Mouse (Mus musculus) lung, embryonic 15.5 days (tissue): ENCODE measurements around the gene Shld2. TPM values are rescaled to one million over a fixed set of nuclear protein-coding genes. Genes with fewer than 3 reads are reported as not detected.

ENCODE experiments used
- ATAC-seq: fragments of 200-750 bp; cut with Nextera tagmentation; 2 replicates; pipeline ENCODE4 v1.8.0; 2017; ENCODE audit warnings: moderate number of reproducible peaks, borderline replicate concordance; ENCODE audit not compliant: low FRiP score, low TSS enrichment; ENCODE audit errors: extremely low read depth
- H3K27ac ChIP-seq: fragments of 300-500 bp; sonication (generic); 2 replicates; pipeline ENCODE4 v1.5.1; 2015; ENCODE audit warnings: moderate library complexity, mild to moderate bottlenecking, inconsistent platforms
- H3K27me3 ChIP-seq: fragments of 300-500 bp; sonication (generic); 2 replicates; pipeline ENCODE4 v1.6.1; 2015; ENCODE audit warnings: inconsistent platforms
- H3K36me3 ChIP-seq: fragments of 300-500 bp; sonication (generic); 2 replicates; pipeline ENCODE4 v1.6.1; 2015; ENCODE audit warnings: inconsistent platforms
- H3K4me1 ChIP-seq: fragments of 300-500 bp; sonication (generic); 2 replicates; pipeline ENCODE4 v1.6.1; 2015; ENCODE audit warnings: inconsistent platforms
- H3K4me2 ChIP-seq: fragments of 300-500 bp; sonication (generic); 2 replicates; pipeline ENCODE4 v1.6.1; 2015; ENCODE audit warnings: inconsistent platforms, mild to moderate bottlenecking, moderate library complexity
- H3K4me3 ChIP-seq: fragments of 300-500 bp; sonication (generic); 2 replicates; pipeline ENCODE4 v1.5.1; 2015; ENCODE audit warnings: mild to moderate bottlenecking, inconsistent platforms
- H3K9ac ChIP-seq: fragments of 300-500 bp; sonication (generic); 2 replicates; pipeline ENCODE4 v1.6.1; 2015; ENCODE audit warnings: inconsistent platforms
- H3K9me3 ChIP-seq: fragments of 300-500 bp; sonication (generic); 2 replicates; pipeline ENCODE4 v1.6.1; 2016; ENCODE audit warnings: inconsistent platforms
- WGBS: fragments of 180-500 bp; shearing (Covaris S2); methylation state at CpG from one replicate; pipeline ENCODE4 v1.1.7; 2015; 5-methylcytosine and 5-hydroxymethylcytosine counted together
- polyA plus RNA-seq: library from polyadenylated mRNA; unstranded; fragments of >200 nt; fragmentation: Nextera tagmentation; extraction: Ambion mirVana; gene quantifications from 2 replicates; pipeline ENCODE4 v1.2.1, GENCODE M21; 2015

Gene Shld2
- polyA plus RNA-seq: 10.1 and 12.6 TPM in 2 replicates

GRCm38 (mm10) chr14:34310234-34310965 lies at the start of gene Shld2, which contains the start of gene Glud1:
Gene Shld2, minus strand, starts transcription at chr14:34310493.
Gene Glud1, plus strand, starts transcription at chr14:34310727.
- WGBS: under 1% methylated on average over 84 of the region's 100 CpGs
- peak; percentile 98 for ATAC-seq
- H3K36me3 ChIP-seq: no peaks in the 10 kb centered on the region
- H3K4me3 ChIP-seq: peak within 1 kb of the TSS; percentile 87
- no peaks in the 10 kb centered on the region for H3K9me3 ChIP-seq
- H3K4me1 ChIP-seq: peaks cover 29% of the 10 kb centered on the region
- H3K9ac ChIP-seq: peak within 1 kb of the TSS; percentile 89
- peak within 1 kb of the TSS; percentile 70 for H3K4me2 ChIP-seq
- no peaks in the 10 kb centered on the region for H3K27me3 ChIP-seq
- peak within 1 kb of the TSS; percentile 95 for H3K27ac ChIP-seq

- no peak for ATAC-seq
- 30% methylated on average over 5 of the region's 5 CpGs for WGBS
- no peak overlapping the region for H3K27ac ChIP-seq
- no peaks in the 10 kb centered on the region for H3K36me3 ChIP-seq
- H3K27me3 ChIP-seq: peaks cover 3% of the 10 kb centered on the region; the same call in 1 of the 2 replicates
- H3K9me3 ChIP-seq: no peaks in the 10 kb centered on the region
- H3K4me3 ChIP-seq: no peak overlapping the region
- H3K4me1 ChIP-seq: peaks cover 27% of the 10 kb centered on the region
- no peak overlapping the region for H3K9ac ChIP-seq
- H3K4me2 ChIP-seq: no peak overlapping the region
Observed at GRCm38 (mm10) chr14:34359676-34360244, 49.5 kb upstream of the Shld2 start.

- Histone ChIP-seq H3K27ac (no peak overlapping the region), H3K4me1 (0 out of 2 replicates have a peak, but pooled peaks cover 14% of the 10 kb centered on the region), H3K9ac (no peak overlapping the region), H3K27me3 (no peaks in the 10 kb centered on the region), H3K9me3 (no peaks in the 10 kb centered on the region), H3K36me3 (no peaks in the 10 kb centered on the region), H3K4me2 (no peak overlapping the region), H3K4me3 (no peak overlapping the region)
- ATAC-seq: no peak
- WGBS: 54% methylated on average over 7 of the region's 7 CpGs
Observed at GRCm38 (mm10) chr14:34357671-34358455, 47.6 kb upstream of the Shld2 start.

GRCm38 (mm10) chr14:34355301-34355700 lies 45.0 kb upstream of the Shld2 start, which contains the start of gene Fam25c:
Gene Fam25c, minus strand, starts transcription at chr14:34355433.
- 0 out of 2 replicates have a peak, but pooled peaks cover 11% of the 10 kb centered on the region for H3K4me1 ChIP-seq
- H3K36me3 ChIP-seq: no peaks in the 10 kb centered on the region
- no peak for ATAC-seq
- 54% methylated on average over 6 of the region's 6 CpGs for WGBS
- H3K27me3 ChIP-seq: no peaks in the 10 kb centered on the region
- no peak within 1 kb of the TSS for H3K4me3 ChIP-seq
- no peaks in the 10 kb centered on the region for H3K9me3 ChIP-seq
- no peak within 1 kb of the TSS for H3K9ac ChIP-seq
- no peak within 1 kb of the TSS for H3K4me2 ChIP-seq
- no peak within 1 kb of the TSS for H3K27ac ChIP-seq

- Histone ChIP-seq H3K9ac (no peak overlapping the region), H3K4me2 (no peak overlapping the region), H3K27ac (no peak overlapping the region), H3K4me3 (no peak overlapping the region), H3K36me3 (no peaks in the 10 kb centered on the region), H3K4me1 (0 out of 2 replicates have a peak, but pooled peaks cover 11% of the 10 kb centered on the region), H3K27me3 (no peaks in the 10 kb centered on the region), H3K9me3 (no peaks in the 10 kb centered on the region)
- ATAC-seq: no peak
- WGBS: 64% methylated on average over 4 of the region's 4 CpGs
Observed at GRCm38 (mm10) chr14:34354456-34354855, 44.2 kb upstream of the Shld2 start.

- H3K4me3 ChIP-seq: no peak overlapping the region
- no peak overlapping the region for H3K9ac ChIP-seq
- no peak for ATAC-seq
- no peak overlapping the region for H3K4me2 ChIP-seq
- H3K27ac ChIP-seq: no peak overlapping the region
- H3K9me3 ChIP-seq: no peaks in the 10 kb centered on the region
- H3K27me3 ChIP-seq: no peaks in the 10 kb centered on the region
- 89% methylated on average over 3 of the region's 3 CpGs for WGBS
- H3K4me1 ChIP-seq: 0 out of 2 replicates have a peak, but pooled peaks cover 10% of the 10 kb centered on the region
- no peaks in the 10 kb centered on the region for H3K36me3 ChIP-seq
Observed at GRCm38 (mm10) chr14:34353326-34353725, 43.0 kb upstream of the Shld2 start.

GRCm38 (mm10) chr14:34352523-34352922 lies 42.2 kb upstream of the Shld2 start:
- H3K4me2 ChIP-seq: no peak overlapping the region
- no peaks in the 10 kb centered on the region for H3K27me3 ChIP-seq
- H3K9ac ChIP-seq: no peak overlapping the region
- no peaks in the 10 kb centered on the region for H3K9me3 ChIP-seq
- ATAC-seq: no peak
- no peaks in the 10 kb centered on the region for H3K36me3 ChIP-seq
- 59% methylated on average over 6 of the region's 6 CpGs for WGBS
- no peak overlapping the region for H3K27ac ChIP-seq
- H3K4me1 ChIP-seq: 0 out of 2 replicates have a peak, but pooled peaks cover 2% of the 10 kb centered on the region
- H3K4me3 ChIP-seq: no peak overlapping the region

GRCm38 (mm10) chr14:34351660-34352059 lies 41.4 kb upstream of the Shld2 start:
- Histone ChIP-seq H3K4me1 (no peaks in the 10 kb centered on the region), H3K27me3 (no peaks in the 10 kb centered on the region), H3K36me3 (no peaks in the 10 kb centered on the region), H3K9ac (no peak overlapping the region), H3K4me2 (no peak overlapping the region), H3K4me3 (no peak overlapping the region), H3K27ac (no peak overlapping the region), H3K9me3 (no peaks in the 10 kb centered on the region)
- ATAC-seq: no peak
- WGBS: 54% methylated on average over 3 of the region's 3 CpGs

GRCm38 (mm10) chr14:34349007-34349406 lies 38.7 kb upstream of the Shld2 start:
- WGBS: 56% methylated on average over 8 of the region's 8 CpGs
- Histone ChIP-seq H3K27ac (no peak overlapping the region), H3K9ac (no peak overlapping the region), H3K4me1 (no peaks in the 10 kb centered on the region), H3K9me3 (no peaks in the 10 kb centered on the region), H3K4me2 (no peak overlapping the region), H3K4me3 (no peak overlapping the region), H3K27me3 (no peaks in the 10 kb centered on the region), H3K36me3 (no peaks in the 10 kb centered on the region; the same call in 1 of the 2 replicates)
- peak; percentile 84; the same call in 1 of the 2 replicates for ATAC-seq

GRCm38 (mm10) chr14:34348301-34348700 lies 38.0 kb upstream of the Shld2 start:
- H3K9ac ChIP-seq: no peak overlapping the region
- 59% methylated on average over 7 of the region's 7 CpGs for WGBS
- H3K4me1 ChIP-seq: no peaks in the 10 kb centered on the region
- H3K4me3 ChIP-seq: no peak overlapping the region
- ATAC-seq: no peak
- no peak overlapping the region for H3K27ac ChIP-seq
- H3K36me3 ChIP-seq: peaks cover 3% of the 10 kb centered on the region; the same call in 1 of the 2 replicates
- H3K27me3 ChIP-seq: no peaks in the 10 kb centered on the region
- H3K4me2 ChIP-seq: no peak overlapping the region
- no peaks in the 10 kb centered on the region for H3K9me3 ChIP-seq

GRCm38 (mm10) chr14:34347084-34347483 lies 36.8 kb upstream of the Shld2 start:
- H3K9me3 ChIP-seq: no peaks in the 10 kb centered on the region
- no peak overlapping the region for H3K27ac ChIP-seq
- WGBS: 90% methylated on average over 5 of the region's 5 CpGs
- H3K4me1 ChIP-seq: no peaks in the 10 kb centered on the region
- H3K4me3 ChIP-seq: no peak overlapping the region
- H3K27me3 ChIP-seq: no peaks in the 10 kb centered on the region
- H3K36me3 ChIP-seq: peaks cover 13% of the 10 kb centered on the region
- ATAC-seq: no peak
- H3K4me2 ChIP-seq: no peak overlapping the region
- H3K9ac ChIP-seq: no peak overlapping the region
